Mouse (Mus musculus): ENCODE results near the gene Ilk. TPM values are rescaled to one million over a fixed set of nuclear protein-coding genes. Genes with fewer than 3 reads are reported as not detected.

Gene Ilk
- polyA plus RNA-seq, 1 experiment from 2014 or later, result 439 TPM

DNA sequence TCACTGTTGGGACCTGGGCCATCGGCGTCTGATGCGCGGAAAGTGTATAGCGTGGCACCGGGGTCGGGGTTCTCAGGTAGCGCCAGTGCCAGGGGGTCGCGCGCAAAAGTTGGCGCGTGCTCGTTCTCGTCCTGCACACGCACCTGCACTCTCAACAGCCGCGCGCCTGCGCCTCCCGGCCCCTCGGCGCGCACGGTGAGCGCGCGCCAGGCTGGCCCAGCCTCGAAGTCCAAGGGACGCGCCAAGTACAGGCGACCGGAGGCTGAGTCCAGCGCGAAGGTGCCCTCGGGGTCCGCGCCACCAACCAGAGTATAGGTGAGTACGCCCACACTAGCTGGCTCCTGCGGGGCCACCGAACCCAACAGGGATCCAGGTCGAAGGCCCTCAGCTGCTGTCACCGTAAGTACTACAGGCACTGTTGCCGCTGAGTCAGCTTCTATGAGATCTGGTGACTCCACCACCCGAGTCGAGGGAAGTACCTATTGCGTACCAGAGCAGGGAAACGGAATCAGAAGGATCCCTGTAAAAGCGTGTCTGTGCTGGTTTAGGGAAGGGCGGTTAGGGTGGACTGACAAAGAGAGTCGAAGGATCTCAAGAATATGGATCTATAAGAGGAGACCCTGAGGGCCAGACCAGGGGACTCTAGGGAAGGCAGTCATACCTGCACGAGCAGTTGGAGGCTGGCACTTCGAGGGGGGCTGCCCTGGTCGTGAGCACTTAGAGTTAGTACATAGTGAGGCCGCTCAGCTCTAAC, 26.3 kb downstream of the Ilk start:
- 51% methylated on average over 55 of the region's 55 CpGs for WGBS
- Histone ChIP-seq H3K27ac (ENCODE audit: low read length) (no peak overlapping the region), H3K4me3 (ENCODE audit: low read length) (peak overlapping the region; percentile 13; the same call in 1 of the 2 replicates), H3K36me3 (ENCODE audit: insufficient read depth, low read length) (peaks cover 72% of the 10 kb centered on the region), H3K4me1 (ENCODE audit: insufficient read depth, low read length) (peaks cover 2% of the 10 kb centered on the region; the same call in 1 of the 2 replicates), H3K9ac (replicated peaks; ENCODE audit: low read length) (no peak overlapping the region), H3K27me3 (ENCODE audit: insufficient read depth, low read length) (no peaks in the 10 kb centered on the region), H3K4me2 (replicated peaks; ENCODE audit: low read depth, low read length) (peak overlapping the region; percentile 41), H3K9me3 (ENCODE audit: low read length) (no peaks in the 10 kb centered on the region)
- no peak for ATAC-seq (ENCODE audit: low FRiP score, low TSS enrichment)

GRCm38 (mm10) chr7:105764331-105764730, 27.9 kb downstream of the Ilk start:
- Histone ChIP-seq H3K4me1 (ENCODE audit: insufficient read depth, low read length) (peaks cover 15% of the 10 kb centered on the region; the same call in 1 of the 2 replicates), H3K27me3 (ENCODE audit: insufficient read depth, low read length) (no peaks in the 10 kb centered on the region), H3K4me2 (replicated peaks; ENCODE audit: low read depth, low read length) (no peak overlapping the region), H3K9ac (replicated peaks; ENCODE audit: low read length) (no peak overlapping the region), H3K9me3 (ENCODE audit: low read length) (no peaks in the 10 kb centered on the region), H3K36me3 (ENCODE audit: insufficient read depth, low read length) (peaks cover 59% of the 10 kb centered on the region), H3K4me3 (ENCODE audit: low read length) (no peak overlapping the region), H3K27ac (ENCODE audit: low read length) (no peak overlapping the region)
- no peak for ATAC-seq (ENCODE audit: low FRiP score, low TSS enrichment)
- 90% methylated on average over 11 of the region's 11 CpGs for WGBS

GRCm38 (mm10) chr7:105767729-105768165, 31.4 kb downstream of the Ilk start:
- H3K36me3 ChIP-seq (ENCODE audit: insufficient read depth, low read length), result peaks cover 61% of the 10 kb centered on the region
- H3K4me3 ChIP-seq (ENCODE audit: low read length), result no peak overlapping the region
- 18% methylated on average over 6 of the region's 6 CpGs for WGBS
- H3K4me1 ChIP-seq (ENCODE audit: insufficient read depth, low read length), result peaks cover 22% of the 10 kb centered on the region; the same call in 1 of the 2 replicates
- no peaks in the 10 kb centered on the region for H3K27me3 ChIP-seq (ENCODE audit: insufficient read depth, low read length)
- H3K9me3 ChIP-seq (ENCODE audit: low read length), result no peaks in the 10 kb centered on the region
- ATAC-seq (ENCODE audit: low FRiP score, low TSS enrichment), result peak; percentile 50
- H3K9ac ChIP-seq (replicated peaks; ENCODE audit: low read length), result no peak overlapping the region
- H3K27ac ChIP-seq (ENCODE audit: low read length), result peak overlapping the region; percentile 17
- H3K4me2 ChIP-seq (replicated peaks; ENCODE audit: low read depth, low read length), result no peak overlapping the region

GRCm38 (mm10) chr7:105769959-105770358, 33.6 kb downstream of the Ilk start:
- no peaks in the 10 kb centered on the region for H3K9me3 ChIP-seq (ENCODE audit: low read length)

GRCm38 (mm10) chr7:105772331-105772730, 35.9 kb downstream of the Ilk start:
- Histone ChIP-seq H3K27me3 (ENCODE audit: insufficient read depth, low read length) (no peaks in the 10 kb centered on the region), H3K27ac (ENCODE audit: low read length) (no peak overlapping the region), H3K4me2 (replicated peaks; ENCODE audit: low read depth, low read length) (no peak overlapping the region), H3K9ac (replicated peaks; ENCODE audit: low read length) (no peak overlapping the region), H3K9me3 (ENCODE audit: low read length) (no peaks in the 10 kb centered on the region), H3K36me3 (ENCODE audit: insufficient read depth, low read length) (peaks cover 23% of the 10 kb centered on the region), H3K4me1 (ENCODE audit: insufficient read depth, low read length) (peaks cover 45% of the 10 kb centered on the region), H3K4me3 (ENCODE audit: low read length) (no peak overlapping the region)
- 96% methylated on average over 15 of the region's 15 CpGs for WGBS
- ATAC-seq (ENCODE audit: low FRiP score, low TSS enrichment), result no peak

More at GRCm38 (mm10) chr7:105769959-105770358, 33.6 kb downstream of the Ilk start:
- Histone ChIP-seq H3K4me2 (replicated peaks; ENCODE audit: low read depth, low read length) (no peak overlapping the region), H3K27ac (ENCODE audit: low read length) (no peak overlapping the region), H3K27me3 (ENCODE audit: insufficient read depth, low read length) (no peaks in the 10 kb centered on the region), H3K36me3 (ENCODE audit: insufficient read depth, low read length) (peaks cover 41% of the 10 kb centered on the region), H3K4me1 (ENCODE audit: insufficient read depth, low read length) (peaks cover 34% of the 10 kb centered on the region), H3K9ac (replicated peaks; ENCODE audit: low read length) (no peak overlapping the region), H3K4me3 (ENCODE audit: low read length) (no peak overlapping the region)
- 70% methylated on average over 3 of the region's 3 CpGs for WGBS
- ATAC-seq (ENCODE audit: low FRiP score, low TSS enrichment), result no peak

- no peak for ATAC-seq (ENCODE audit: low FRiP score, low TSS enrichment)
- Histone ChIP-seq H3K9ac (replicated peaks; ENCODE audit: low read length) (no peak overlapping the region), H3K27me3 (ENCODE audit: insufficient read depth, low read length) (no peaks in the 10 kb centered on the region), H3K4me2 (replicated peaks; ENCODE audit: low read depth, low read length) (no peak overlapping the region), H3K4me1 (ENCODE audit: insufficient read depth, low read length) (peaks cover 45% of the 10 kb centered on the region), H3K4me3 (ENCODE audit: low read length) (no peak overlapping the region), H3K9me3 (ENCODE audit: low read length) (no peaks in the 10 kb centered on the region), H3K27ac (ENCODE audit: low read length) (no peak overlapping the region), H3K36me3 (ENCODE audit: insufficient read depth, low read length) (peaks cover 23% of the 10 kb centered on the region)
- 81% methylated on average over 5 of the region's 5 CpGs for WGBS
Observed at GRCm38 (mm10) chr7:105773041-105773440, 36.6 kb downstream of the Ilk start.

DNA sequence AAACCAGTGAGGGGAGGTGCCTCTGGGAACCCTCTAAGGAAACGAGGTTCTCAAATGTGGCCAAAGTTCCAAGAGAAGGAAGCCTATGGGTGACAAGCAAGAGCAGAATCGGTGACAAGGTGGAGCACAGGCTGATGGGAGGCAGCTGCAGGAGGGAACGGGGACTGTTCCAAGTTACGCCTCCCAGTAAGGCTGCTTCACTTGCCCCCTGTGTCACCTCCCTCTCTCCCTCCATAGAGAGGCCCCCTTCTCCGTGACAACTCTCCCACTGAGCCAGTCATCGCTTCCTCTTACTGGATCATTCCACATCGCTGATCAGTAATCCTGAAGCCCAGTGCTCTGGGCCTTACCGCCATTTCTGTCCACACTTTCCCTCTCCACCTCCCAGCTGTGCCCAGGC, 38.3 kb downstream of the Ilk start:
- Histone ChIP-seq H3K4me1 (ENCODE audit: insufficient read depth, low read length) (peaks cover 50% of the 10 kb centered on the region), H3K4me2 (replicated peaks; ENCODE audit: low read depth, low read length) (peak overlapping the region; percentile 26; the same call in 1 of the 2 replicates)

DNA sequence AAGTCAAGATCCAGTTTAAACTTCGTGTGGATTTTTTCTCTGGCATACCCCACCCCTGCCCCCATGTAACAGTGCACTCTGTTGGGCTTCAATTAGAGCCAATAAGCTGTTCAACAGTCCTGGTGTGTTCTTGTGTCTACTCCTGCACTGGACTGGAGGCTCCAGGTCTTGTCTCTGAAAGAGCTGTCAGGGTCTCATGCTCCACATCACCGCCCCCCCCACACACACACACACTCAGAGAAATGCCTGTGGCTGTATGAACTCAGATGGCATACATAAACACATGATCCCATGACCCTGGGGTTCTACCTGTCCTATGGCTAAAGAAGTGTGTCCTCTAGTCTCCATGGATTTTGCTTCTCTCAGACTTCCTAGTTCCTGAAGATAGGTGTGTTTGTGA, 39.6 kb downstream of the Ilk start:
- H3K9ac ChIP-seq (replicated peaks; ENCODE audit: low read length), result no peak overlapping the region
- peaks cover 29% of the 10 kb centered on the region for H3K36me3 ChIP-seq (ENCODE audit: insufficient read depth, low read length)
- WGBS, result 83% methylated on average over 2 of the region's 2 CpGs
- peaks cover 46% of the 10 kb centered on the region for H3K4me1 ChIP-seq (ENCODE audit: insufficient read depth, low read length)
- ATAC-seq (ENCODE audit: low FRiP score, low TSS enrichment), result no peak
- no peak overlapping the region for H3K4me2 ChIP-seq (replicated peaks; ENCODE audit: low read depth, low read length)
- H3K27ac ChIP-seq (ENCODE audit: low read length), result no peak overlapping the region
- no peaks in the 10 kb centered on the region for H3K27me3 ChIP-seq (ENCODE audit: insufficient read depth, low read length)
- H3K4me3 ChIP-seq (ENCODE audit: low read length), result no peak overlapping the region
- H3K9me3 ChIP-seq (ENCODE audit: low read length), result no peaks in the 10 kb centered on the region

More for the DNA sequence above, 38.3 kb downstream of the Ilk start:
- Histone ChIP-seq H3K27me3 (ENCODE audit: insufficient read depth, low read length) (no peaks in the 10 kb centered on the region), H3K4me3 (ENCODE audit: low read length) (no peak overlapping the region), H3K36me3 (ENCODE audit: insufficient read depth, low read length) (peaks cover 23% of the 10 kb centered on the region), H3K9ac (replicated peaks; ENCODE audit: low read length) (no peak overlapping the region; the same call in 1 of the 2 replicates), H3K27ac (ENCODE audit: low read length) (peak overlapping the region; percentile 51), H3K9me3 (ENCODE audit: low read length) (no peaks in the 10 kb centered on the region)
- ATAC-seq (ENCODE audit: low FRiP score, low TSS enrichment), result peak; percentile 71
- WGBS, result 26% methylated on average over 8 of the region's 8 CpGs

DNA sequence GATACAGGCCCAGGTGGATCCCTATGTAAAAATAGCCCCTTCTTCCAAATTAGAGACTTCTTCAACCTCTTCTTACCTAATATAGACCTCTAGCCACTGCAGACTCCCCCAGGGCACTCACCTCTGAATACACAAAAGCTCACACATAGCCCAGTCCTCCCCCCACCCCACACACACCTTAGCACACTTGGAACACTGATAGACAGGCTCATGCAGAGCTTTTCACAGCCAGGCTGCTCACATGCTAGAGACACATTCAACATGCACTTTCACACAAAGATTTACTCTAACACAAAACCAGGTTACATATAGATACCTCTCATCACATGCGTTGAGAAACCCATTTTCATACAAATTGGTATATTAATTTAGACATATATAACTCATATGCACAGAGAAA, 40.9 kb downstream of the Ilk start:
- Histone ChIP-seq H3K9ac (replicated peaks; ENCODE audit: low read length) (no peak overlapping the region), H3K4me1 (ENCODE audit: insufficient read depth, low read length) (peaks cover 43% of the 10 kb centered on the region), H3K4me3 (ENCODE audit: low read length) (no peak overlapping the region; the same call in 1 of the 2 replicates)

More for the DNA sequence above, 40.9 kb downstream of the Ilk start:
- Histone ChIP-seq H3K9me3 (ENCODE audit: low read length) (no peaks in the 10 kb centered on the region), H3K27me3 (ENCODE audit: insufficient read depth, low read length) (no peaks in the 10 kb centered on the region), H3K36me3 (ENCODE audit: insufficient read depth, low read length) (peaks cover 20% of the 10 kb centered on the region), H3K27ac (ENCODE audit: low read length) (peak overlapping the region; percentile 95), H3K4me2 (replicated peaks; ENCODE audit: low read depth, low read length) (peak overlapping the region; percentile 48)
- ATAC-seq (ENCODE audit: low FRiP score, low TSS enrichment), result no peak
- WGBS, result 83% methylated on average over 1 of the region's 1 CpGs
